Mouse (Mus musculus): Measurements from ENCODE around the gene Col11a2. TPM values are rescaled to one million over a fixed set of nuclear protein-coding genes. Genes with fewer than 3 reads are reported as not detected.
A peak's percentile ranks its signal among the peaks of the same experiment; 100 is the strongest.

Col11a2 gene
- polyA plus RNA-seq, 1 experiment, result 15.2 TPM

DNA sequence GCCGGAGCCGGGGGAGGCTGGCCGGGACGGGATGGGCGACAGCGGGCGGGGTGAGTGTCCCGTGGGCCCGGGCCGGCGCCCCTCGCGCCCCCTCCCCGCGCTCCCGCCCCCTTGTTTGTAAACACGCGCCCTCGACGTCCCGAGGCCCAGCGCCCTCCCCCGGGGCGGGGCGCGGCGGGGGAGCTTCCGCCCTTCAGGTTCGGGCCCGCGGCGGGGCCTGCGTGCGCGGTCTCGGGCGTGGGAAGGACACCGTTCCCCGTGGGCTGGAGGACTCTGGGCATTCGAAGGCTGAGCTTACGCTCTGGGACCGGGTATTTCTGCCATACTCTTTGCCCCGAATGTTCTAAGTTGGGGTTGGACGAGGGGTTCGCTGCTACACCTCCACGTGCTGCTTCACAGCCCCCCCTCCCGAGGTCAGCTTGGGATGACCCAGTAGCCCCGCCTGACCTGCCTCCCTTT lies 7.0 kb upstream of the Col11a2 start:
- TF ChIP-seq CTCF (IDR thresholded peaks at IDR 0.05; ENCODE audit: borderline replicate concordance, insufficient read depth, low read depth, low read length) (no peak), POLR2A (IDR thresholded peaks at IDR 0.05; ENCODE audit: borderline replicate concordance, insufficient read depth, low read length) (no peak)
- peak overlapping the region; percentile 91; the same call in 1 of the 2 replicates for H3K27ac ChIP-seq (ENCODE audit: insufficient read depth, low read length)
- H3K4me3 ChIP-seq (replicated peaks; ENCODE audit: insufficient read depth, low read depth, low read length), result peak overlapping the region; percentile 94
- peaks cover 22% of the 10 kb centered on the region for H3K4me1 ChIP-seq (ENCODE audit: control insufficient read depth, insufficient read depth, low read length)
- no peaks in the 10 kb centered on the region for H3K27me3 ChIP-seq (ENCODE audit: control insufficient read depth, insufficient read depth, low read length)
- DNase-seq, result no peak
- 1% methylated on average over 47 of the region's 48 CpGs for WGBS

DNA sequence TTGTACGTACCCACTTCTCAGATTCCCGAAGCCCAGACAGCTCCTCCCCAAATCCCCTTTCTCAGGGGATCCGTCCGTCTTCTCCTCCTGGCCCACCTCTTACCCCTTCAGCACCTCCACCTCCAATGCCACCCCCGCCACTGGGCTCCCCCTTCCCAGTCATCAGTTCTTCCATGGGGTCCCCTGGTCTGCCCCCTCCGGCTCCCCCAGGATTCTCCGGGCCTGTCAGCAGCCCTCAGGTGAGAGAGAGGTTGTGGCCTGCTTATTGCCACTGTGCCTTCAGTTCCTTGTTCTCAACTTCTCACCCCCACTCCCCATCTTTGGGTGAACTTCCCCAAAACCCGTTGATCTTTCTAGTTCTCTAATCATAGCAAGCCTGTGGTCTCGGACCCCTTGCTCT lies 6.4 kb upstream of the Col11a2 start:
- peak overlapping the region; percentile 65; the same call in 1 of the 2 replicates for H3K27ac ChIP-seq (ENCODE audit: insufficient read depth, low read length)
- DNase-seq, result peak; percentile 29 to 45
- no peaks in the 10 kb centered on the region for H3K27me3 ChIP-seq (ENCODE audit: control insufficient read depth, insufficient read depth, low read length)
- 55% methylated on average over 9 of the region's 9 CpGs for WGBS
- H3K4me1 ChIP-seq (ENCODE audit: control insufficient read depth, insufficient read depth, low read length), result peaks cover 22% of the 10 kb centered on the region
- H3K4me3 ChIP-seq (replicated peaks; ENCODE audit: insufficient read depth, low read depth, low read length), result peak overlapping the region; percentile 94
- TF ChIP-seq CTCF (IDR thresholded peaks at IDR 0.05; ENCODE audit: borderline replicate concordance, insufficient read depth, low read depth, low read length) (no peak), POLR2A (IDR thresholded peaks at IDR 0.05; ENCODE audit: borderline replicate concordance, insufficient read depth, low read length) (no peak)

DNA sequence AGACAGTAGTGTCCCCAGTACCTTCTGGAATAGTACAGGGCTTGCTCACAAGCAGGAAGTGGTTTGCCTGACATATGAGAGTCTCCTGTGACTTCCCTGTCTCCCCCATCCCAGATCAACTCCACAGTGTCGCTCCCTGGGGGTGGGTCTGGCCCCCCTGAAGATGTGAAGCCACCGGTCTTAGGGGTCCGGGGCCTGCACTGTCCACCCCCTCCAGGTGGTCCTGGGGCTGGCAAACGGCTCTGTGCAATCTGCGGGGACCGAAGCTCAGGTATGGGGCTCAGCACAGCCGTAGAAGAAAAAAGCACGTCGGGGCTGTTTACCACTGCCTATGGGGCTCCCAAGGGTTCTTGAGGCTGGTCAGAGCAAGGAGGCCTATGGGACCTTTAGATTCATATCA lies 5.8 kb upstream of the Col11a2 start:
- H3K4me3 ChIP-seq (replicated peaks; ENCODE audit: insufficient read depth, low read depth, low read length), result no peak overlapping the region
- 86% methylated on average over 9 of the region's 9 CpGs for WGBS
- no peak for TF ChIP-seq POLR2A (IDR thresholded peaks at IDR 0.05; ENCODE audit: borderline replicate concordance, insufficient read depth, low read length)
- no peak for TF ChIP-seq CTCF (IDR thresholded peaks at IDR 0.05; ENCODE audit: borderline replicate concordance, insufficient read depth, low read depth, low read length)
- no peaks in the 10 kb centered on the region for H3K27me3 ChIP-seq (ENCODE audit: control insufficient read depth, insufficient read depth, low read length)
- peaks cover 22% of the 10 kb centered on the region for H3K4me1 ChIP-seq (ENCODE audit: control insufficient read depth, insufficient read depth, low read length)
- H3K27ac ChIP-seq (ENCODE audit: insufficient read depth, low read length), result no peak overlapping the region
- peak; percentile 22 to 24 for DNase-seq

DNA sequence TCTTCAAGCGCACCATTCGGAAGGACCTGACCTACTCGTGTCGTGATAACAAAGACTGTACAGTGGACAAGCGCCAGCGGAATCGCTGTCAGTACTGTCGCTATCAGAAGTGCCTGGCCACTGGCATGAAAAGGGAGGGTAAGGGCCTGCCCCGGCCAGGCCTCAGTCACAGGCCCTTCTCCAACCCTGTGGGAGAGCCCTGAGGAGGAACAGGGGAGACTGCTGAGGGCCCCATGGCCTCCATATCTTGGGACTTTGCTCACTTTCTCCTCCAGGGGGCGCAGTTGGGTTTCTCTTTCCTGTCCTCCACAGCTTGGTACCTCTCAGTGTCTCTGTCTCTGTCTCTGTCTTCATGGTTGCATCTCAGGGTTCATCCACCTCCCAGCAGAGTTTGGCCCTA lies 5.2 kb upstream of the Col11a2 start:
- peaks cover 23% of the 10 kb centered on the region for H3K4me1 ChIP-seq (ENCODE audit: control insufficient read depth, insufficient read depth, low read length)
- no peak overlapping the region for H3K4me3 ChIP-seq (replicated peaks; ENCODE audit: insufficient read depth, low read depth, low read length)
- peak; percentile 54 to 66 for DNase-seq
- TF ChIP-seq CTCF (IDR thresholded peaks at IDR 0.05; ENCODE audit: borderline replicate concordance, insufficient read depth, low read depth, low read length) (peak; percentile 67), POLR2A (IDR thresholded peaks at IDR 0.05; ENCODE audit: borderline replicate concordance, insufficient read depth, low read length) (no peak)
- WGBS, result 65% methylated on average over 10 of the region's 10 CpGs
- H3K27ac ChIP-seq (ENCODE audit: insufficient read depth, low read length), result no peak overlapping the region
- no peaks in the 10 kb centered on the region for H3K27me3 ChIP-seq (ENCODE audit: control insufficient read depth, insufficient read depth, low read length)

DNA sequence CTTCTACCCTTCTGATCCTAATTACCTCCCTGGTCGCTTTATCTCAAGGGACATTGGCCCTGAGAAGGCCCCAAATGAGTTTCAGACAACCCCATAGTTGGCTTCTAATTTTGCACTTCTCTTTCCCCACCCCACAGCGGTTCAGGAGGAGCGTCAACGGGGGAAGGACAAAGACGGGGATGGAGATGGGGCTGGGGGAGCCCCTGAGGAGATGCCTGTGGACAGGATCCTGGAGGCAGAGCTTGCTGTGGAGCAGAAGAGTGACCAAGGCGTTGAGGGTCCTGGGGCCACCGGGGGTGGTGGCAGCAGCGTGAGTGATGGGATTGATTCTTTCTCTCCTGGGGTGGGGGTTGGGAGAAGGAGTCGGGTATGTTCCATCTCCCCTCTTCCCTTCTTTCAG lies 3.7 kb upstream of the Col11a2 start:
- Histone ChIP-seq H3K27me3 (ENCODE audit: control insufficient read depth, insufficient read depth, low read length) (no peaks in the 10 kb centered on the region), H3K4me1 (ENCODE audit: control insufficient read depth, insufficient read depth, low read length) (peaks cover 13% of the 10 kb centered on the region), H3K4me3 (replicated peaks; ENCODE audit: insufficient read depth, low read depth, low read length) (no peak overlapping the region), H3K27ac (ENCODE audit: insufficient read depth, low read length) (no peak overlapping the region)
- DNase-seq, result no peak
- TF ChIP-seq POLR2A (IDR thresholded peaks at IDR 0.05; ENCODE audit: borderline replicate concordance, insufficient read depth, low read length) (no peak), CTCF (IDR thresholded peaks at IDR 0.05; ENCODE audit: borderline replicate concordance, insufficient read depth, low read depth, low read length) (no peak)
- 88% methylated on average over 9 of the region's 9 CpGs for WGBS

DNA sequence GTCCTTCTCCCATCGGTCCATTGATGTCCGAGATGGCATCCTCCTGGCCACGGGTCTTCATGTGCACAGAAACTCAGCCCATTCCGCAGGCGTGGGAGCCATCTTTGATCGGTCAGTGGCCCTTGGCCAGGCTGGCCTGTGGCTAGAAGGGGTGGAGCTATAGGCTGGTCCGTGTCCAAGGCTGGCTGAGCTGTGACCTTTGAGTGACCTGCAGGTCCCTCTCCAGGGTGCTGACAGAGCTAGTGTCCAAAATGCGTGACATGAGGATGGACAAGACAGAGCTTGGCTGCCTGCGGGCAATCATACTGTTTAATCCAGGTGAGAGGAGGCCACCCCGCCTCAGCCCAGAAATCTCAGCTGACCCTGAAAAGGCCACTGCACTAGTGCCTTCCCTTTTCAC lies 2.6 kb upstream of the Col11a2 start:
- DNase-seq, result peak; percentile 21 to 23
- Histone ChIP-seq H3K4me3 (replicated peaks; ENCODE audit: insufficient read depth, low read depth, low read length) (no peak overlapping the region), H3K27ac (ENCODE audit: insufficient read depth, low read length) (no peak overlapping the region), H3K27me3 (ENCODE audit: control insufficient read depth, insufficient read depth, low read length) (no peaks in the 10 kb centered on the region), H3K4me1 (ENCODE audit: control insufficient read depth, insufficient read depth, low read length) (peaks cover 10% of the 10 kb centered on the region)
- 68% methylated on average over 10 of the region's 10 CpGs for WGBS
- TF ChIP-seq CTCF (IDR thresholded peaks at IDR 0.05; ENCODE audit: borderline replicate concordance, insufficient read depth, low read depth, low read length) (no peak), POLR2A (IDR thresholded peaks at IDR 0.05; ENCODE audit: borderline replicate concordance, insufficient read depth, low read length) (no peak)

DNA sequence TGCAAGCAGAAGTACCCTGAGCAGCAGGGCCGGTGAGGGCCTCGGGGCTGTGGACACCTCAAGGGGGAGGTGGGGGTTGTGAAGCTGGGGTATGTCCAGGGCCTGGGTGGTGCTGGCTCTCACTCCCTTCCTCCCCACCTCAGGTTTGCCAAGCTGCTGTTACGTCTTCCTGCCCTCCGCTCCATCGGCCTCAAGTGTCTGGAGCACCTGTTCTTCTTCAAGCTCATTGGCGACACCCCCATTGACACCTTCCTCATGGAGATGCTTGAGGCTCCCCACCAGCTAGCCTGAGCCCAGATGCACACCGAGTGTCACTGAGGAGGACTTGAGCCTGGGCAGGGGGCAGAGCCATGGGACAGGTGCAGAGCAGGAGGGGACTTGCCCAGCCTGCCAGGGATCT lies 2.0 kb upstream of the Col11a2 start:
- Histone ChIP-seq H3K27ac (ENCODE audit: insufficient read depth, low read length) (no peak overlapping the region), H3K27me3 (ENCODE audit: control insufficient read depth, insufficient read depth, low read length) (no peaks in the 10 kb centered on the region), H3K4me1 (ENCODE audit: control insufficient read depth, insufficient read depth, low read length) (peaks cover 10% of the 10 kb centered on the region), H3K4me3 (replicated peaks; ENCODE audit: insufficient read depth, low read depth, low read length) (no peak overlapping the region)
- TF ChIP-seq POLR2A (IDR thresholded peaks at IDR 0.05; ENCODE audit: borderline replicate concordance, insufficient read depth, low read length) (no peak), CTCF (IDR thresholded peaks at IDR 0.05; ENCODE audit: borderline replicate concordance, insufficient read depth, low read depth, low read length) (no peak)
- WGBS, result 72% methylated on average over 7 of the region's 7 CpGs
- no peak for DNase-seq

DNA sequence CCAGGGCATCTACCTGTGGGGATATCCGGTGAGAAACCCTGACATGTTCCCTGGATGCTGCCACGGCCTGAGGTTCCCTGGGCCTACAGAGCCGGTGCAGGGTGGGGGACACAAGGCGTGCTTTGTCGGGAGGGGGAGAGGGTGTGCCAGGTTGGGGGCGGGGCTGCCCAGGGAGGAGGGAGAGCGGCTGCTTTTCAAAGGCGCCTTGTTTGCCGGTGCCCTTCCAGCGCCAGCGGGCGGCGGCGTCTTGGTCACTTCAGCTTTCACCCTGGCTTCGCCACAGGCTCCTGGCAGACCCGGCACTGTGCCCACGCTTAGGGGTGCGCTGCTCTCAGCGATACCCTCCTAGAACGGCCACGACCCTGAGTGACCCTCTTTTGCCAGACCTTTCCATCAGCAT lies 797 bp upstream of the Col11a2 start:
- WGBS, result 5% methylated on average over 21 of the region's 21 CpGs
- peak; percentile 47 to 52 for DNase-seq
- peak overlapping the region; percentile 26 for H3K4me3 ChIP-seq (replicated peaks; ENCODE audit: insufficient read depth, low read depth, low read length)
- no peak for TF ChIP-seq CTCF (IDR thresholded peaks at IDR 0.05; ENCODE audit: borderline replicate concordance, insufficient read depth, low read depth, low read length)
- no peak for TF ChIP-seq POLR2A (IDR thresholded peaks at IDR 0.05; ENCODE audit: borderline replicate concordance, insufficient read depth, low read length)
- H3K27ac ChIP-seq (ENCODE audit: insufficient read depth, low read length), result peak overlapping the region; percentile 55; the same call in 1 of the 2 replicates
- H3K27me3 ChIP-seq (ENCODE audit: control insufficient read depth, insufficient read depth, low read length), result no peaks in the 10 kb centered on the region
- peaks cover 2% of the 10 kb centered on the region; the same call in 1 of the 2 replicates for H3K4me1 ChIP-seq (ENCODE audit: control insufficient read depth, insufficient read depth, low read length)
